Mouse (Mus musculus): ENCODE measurements around the gene Trnau1ap. TPM values are rescaled to one million over a fixed set of nuclear protein-coding genes. Genes with fewer than 3 reads are reported as not detected.

Gene Trnau1ap
- polyA plus RNA-seq (2014; fragmentation: Illumina TruSeq; extraction: RNeasy Lipid Tissue Mini Kit (QIAGEN cat#74804); ENCODE audit: low read depth, low replicate concordance), result 3.5 TPM

DNA sequence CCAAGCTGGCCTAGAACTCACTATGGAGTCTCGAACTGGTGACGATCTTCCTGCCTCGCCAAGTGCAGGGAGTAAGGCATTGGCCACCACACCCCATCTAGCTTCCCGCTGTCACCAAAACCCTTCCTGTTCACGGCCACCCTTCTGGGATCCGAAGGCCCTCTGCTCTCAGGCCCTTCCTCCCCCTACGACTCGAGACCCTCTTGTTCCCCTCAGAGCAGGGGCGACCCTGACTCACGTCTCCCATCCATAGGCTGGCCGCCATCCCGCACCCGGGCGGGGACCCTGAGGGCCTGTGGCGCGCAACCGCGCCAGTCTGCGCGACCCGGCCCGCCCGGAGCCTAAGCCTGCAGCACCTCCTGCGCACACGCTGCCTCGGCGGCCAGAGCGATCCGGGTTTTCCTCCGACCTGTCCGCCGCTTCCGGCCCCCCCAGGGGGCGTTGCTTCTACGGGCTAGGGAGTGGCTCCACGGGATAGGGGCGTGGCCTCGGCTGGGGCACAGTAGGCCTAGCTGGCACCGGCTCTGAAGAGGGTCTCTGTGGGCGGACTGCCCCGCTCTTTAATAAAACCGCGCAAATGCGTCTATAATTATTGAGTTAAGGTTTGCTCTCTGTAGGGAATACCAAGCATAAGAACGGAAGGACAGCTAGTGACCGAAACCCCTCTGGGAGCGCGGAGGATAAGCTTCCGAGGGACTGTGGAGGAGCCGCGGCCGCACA, at the start of gene Trnau1ap:
Gene Trnau1ap (minus strand): TSS at position 424 of the 720 bp plus-strand sequence.

DNA sequence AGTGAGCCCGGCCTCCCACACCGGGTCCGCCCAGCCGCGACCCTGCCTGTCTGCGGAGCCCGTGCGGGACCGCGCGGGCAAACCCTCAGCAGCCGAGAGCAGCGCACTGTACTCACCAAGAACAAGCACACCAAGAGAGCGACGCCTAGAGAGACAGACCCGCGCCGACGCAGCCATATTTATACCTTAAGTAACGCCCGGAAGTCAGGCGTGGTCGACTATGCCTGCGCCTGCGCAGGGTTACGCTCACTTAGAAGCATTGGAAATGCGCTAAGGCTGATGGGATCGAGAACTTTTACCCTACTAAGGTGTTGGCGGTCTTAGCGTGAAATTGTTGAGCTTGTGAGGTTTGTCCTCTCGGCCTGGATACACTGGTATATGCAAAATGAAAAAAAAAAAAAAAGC, 24.1 kb upstream of the Trnau1ap start, which contains the start of gene Rcc1:
Gene Rcc1 (minus strand): TSS at position 125 of the 405 bp plus-strand sequence.

DNA sequence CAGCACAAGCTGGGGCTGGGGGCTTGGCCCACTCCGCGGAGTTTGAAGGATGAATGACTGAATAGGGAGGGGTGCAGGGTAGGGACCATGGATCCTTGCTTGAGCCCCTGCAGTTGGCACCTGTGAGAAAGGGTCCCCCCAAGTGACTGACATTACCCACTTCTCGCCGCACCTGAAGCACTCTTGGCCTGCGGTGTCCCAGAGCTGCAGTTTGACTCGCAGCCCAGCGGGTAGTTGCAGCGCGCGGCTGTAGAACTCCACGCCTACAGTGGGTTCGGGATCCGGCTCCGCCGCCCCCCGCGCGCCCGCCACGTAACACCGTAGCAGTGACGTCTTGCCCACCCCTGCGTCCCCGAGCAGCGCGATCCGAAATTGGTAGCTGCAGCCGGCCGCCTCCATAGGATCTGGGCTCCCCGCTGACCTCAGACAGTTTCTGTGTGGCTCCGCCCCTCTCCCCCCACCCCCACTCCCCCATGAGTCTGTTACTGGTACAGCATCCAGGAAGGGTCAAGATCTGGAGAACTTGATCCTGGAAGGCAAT, 26.3 kb downstream of the Trnau1ap start, which contains the start of gene Rab42:
Gene Rab42 (minus strand): TSS at position 447 of the 541 bp plus-strand sequence.

DNA sequence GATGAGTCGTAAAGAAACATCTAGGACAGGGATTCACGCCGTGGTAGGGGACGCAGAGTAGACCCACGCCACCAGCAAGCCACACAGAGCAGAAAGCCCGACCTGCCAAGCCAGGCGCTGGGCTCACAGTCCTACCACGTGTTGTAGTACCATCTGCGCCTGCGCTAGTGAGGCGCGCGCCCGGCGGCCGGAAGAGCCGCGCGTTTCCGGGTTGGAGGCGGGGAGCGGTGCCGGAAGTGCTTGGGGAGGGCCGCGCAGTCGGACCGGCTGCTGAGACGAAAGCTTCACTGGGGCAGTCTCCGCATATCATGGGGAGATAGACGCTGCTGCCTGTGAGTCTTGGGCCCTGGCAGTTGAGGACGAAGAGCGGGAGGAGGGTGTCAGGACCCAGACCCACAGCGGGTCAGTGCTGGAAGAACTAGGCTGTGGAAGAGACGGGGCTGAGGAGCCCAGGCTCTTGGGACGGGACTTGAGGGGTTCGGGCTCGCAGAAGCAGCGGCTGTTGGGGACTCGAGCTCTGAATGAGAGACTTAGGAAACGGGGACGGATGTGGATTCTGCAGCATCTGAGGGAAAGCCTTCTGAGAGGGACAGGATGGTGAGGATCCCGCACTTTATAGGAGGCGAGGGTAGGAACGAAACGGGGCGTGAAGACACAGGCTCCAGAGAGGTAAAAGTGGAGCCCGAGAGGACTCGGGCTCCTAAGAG, 55.0 kb downstream of the Trnau1ap start, which contains the start of gene Taf12:
Gene Taf12 (plus strand): TSS at position 220 of the 707 bp plus-strand sequence.

Other genes with a start within 250 kb of the Trnau1ap start
- gene Oprd1, start 185.1 kb downstream of the Trnau1ap start, polyA plus RNA-seq (2014; fragmentation: Illumina TruSeq; extraction: RNeasy Lipid Tissue Mini Kit (QIAGEN cat#74804); ENCODE audit: low read depth, low replicate concordance), result 0.04 TPM
- gene Ythdf2, start 117.2 kb downstream of the Trnau1ap start, polyA plus RNA-seq (2014; fragmentation: Illumina TruSeq; extraction: RNeasy Lipid Tissue Mini Kit (QIAGEN cat#74804); ENCODE audit: low read depth, low replicate concordance), result 31.5 TPM
- gene Gmeb1, start 67.9 kb downstream of the Trnau1ap start, polyA plus RNA-seq (2014; fragmentation: Illumina TruSeq; extraction: RNeasy Lipid Tissue Mini Kit (QIAGEN cat#74804); ENCODE audit: low read depth, low replicate concordance), result 4.5 TPM
- gene Taf12, start 55.2 kb downstream of the Trnau1ap start, polyA plus RNA-seq (2014; fragmentation: Illumina TruSeq; extraction: RNeasy Lipid Tissue Mini Kit (QIAGEN cat#74804); ENCODE audit: low read depth, low replicate concordance), result 40.5 TPM
- not detected for gene Rab42, start 26.2 kb downstream of the Trnau1ap start, polyA plus RNA-seq (2014; fragmentation: Illumina TruSeq; extraction: RNeasy Lipid Tissue Mini Kit (QIAGEN cat#74804); ENCODE audit: low read depth, low replicate concordance)
- gene Rcc1, start 24.1 kb upstream of the Trnau1ap start, polyA plus RNA-seq (2014; fragmentation: Illumina TruSeq; extraction: RNeasy Lipid Tissue Mini Kit (QIAGEN cat#74804); ENCODE audit: low read depth, low replicate concordance), result 102 TPM
- gene Phactr4, start 93.0 kb upstream of the Trnau1ap start, polyA plus RNA-seq (2014; fragmentation: Illumina TruSeq; extraction: RNeasy Lipid Tissue Mini Kit (QIAGEN cat#74804); ENCODE audit: low read depth, low replicate concordance), result 12.0 TPM
- 1.7 TPM for gene Med18, start 134.4 kb upstream of the Trnau1ap start, polyA plus RNA-seq (2014; fragmentation: Illumina TruSeq; extraction: RNeasy Lipid Tissue Mini Kit (QIAGEN cat#74804); ENCODE audit: low read depth, low replicate concordance)
- 2.8 TPM for gene Sesn2, start 181.0 kb upstream of the Trnau1ap start, polyA plus RNA-seq (2014; fragmentation: Illumina TruSeq; extraction: RNeasy Lipid Tissue Mini Kit (QIAGEN cat#74804); ENCODE audit: low read depth, low replicate concordance)
- 403 TPM for gene Atpif1, start 204.1 kb upstream of the Trnau1ap start, polyA plus RNA-seq (2014; fragmentation: Illumina TruSeq; extraction: RNeasy Lipid Tissue Mini Kit (QIAGEN cat#74804); ENCODE audit: low read depth, low replicate concordance)
- 171 TPM for gene Dnajc8, start 206.0 kb upstream of the Trnau1ap start, polyA plus RNA-seq (2014; fragmentation: Illumina TruSeq; extraction: RNeasy Lipid Tissue Mini Kit (QIAGEN cat#74804); ENCODE audit: low read depth, low replicate concordance)
- 0.20 TPM for gene Ptafr, start 234.5 kb upstream of the Trnau1ap start, polyA plus RNA-seq (2014; fragmentation: Illumina TruSeq; extraction: RNeasy Lipid Tissue Mini Kit (QIAGEN cat#74804); ENCODE audit: low read depth, low replicate concordance)

All from testis, adult 10 weeks (tissue).